Mouse (Mus musculus) cerebellum, adult 2 months (tissue): ENCODE measurements around the gene Ube2n.

ENCODE experiments used
- CTCF ChIP-seq: fragments of 200-500 bp; IDR thresholded peaks from 2 replicates; pipeline ENCODE4 v1.5.1; 2011; ENCODE audit warnings: low read depth, mild to moderate bottlenecking, control low read depth, low read length, moderate library complexity, borderline replicate concordance; ENCODE audit not compliant: insufficient read depth
- POLR2A ChIP-seq: fragments of 200-500 bp; IDR thresholded peaks from 2 replicates; pipeline ENCODE4 v1.6.1; 2011; ENCODE audit warnings: low read length, control low read depth, borderline replicate concordance; ENCODE audit not compliant: insufficient read depth

DNA sequence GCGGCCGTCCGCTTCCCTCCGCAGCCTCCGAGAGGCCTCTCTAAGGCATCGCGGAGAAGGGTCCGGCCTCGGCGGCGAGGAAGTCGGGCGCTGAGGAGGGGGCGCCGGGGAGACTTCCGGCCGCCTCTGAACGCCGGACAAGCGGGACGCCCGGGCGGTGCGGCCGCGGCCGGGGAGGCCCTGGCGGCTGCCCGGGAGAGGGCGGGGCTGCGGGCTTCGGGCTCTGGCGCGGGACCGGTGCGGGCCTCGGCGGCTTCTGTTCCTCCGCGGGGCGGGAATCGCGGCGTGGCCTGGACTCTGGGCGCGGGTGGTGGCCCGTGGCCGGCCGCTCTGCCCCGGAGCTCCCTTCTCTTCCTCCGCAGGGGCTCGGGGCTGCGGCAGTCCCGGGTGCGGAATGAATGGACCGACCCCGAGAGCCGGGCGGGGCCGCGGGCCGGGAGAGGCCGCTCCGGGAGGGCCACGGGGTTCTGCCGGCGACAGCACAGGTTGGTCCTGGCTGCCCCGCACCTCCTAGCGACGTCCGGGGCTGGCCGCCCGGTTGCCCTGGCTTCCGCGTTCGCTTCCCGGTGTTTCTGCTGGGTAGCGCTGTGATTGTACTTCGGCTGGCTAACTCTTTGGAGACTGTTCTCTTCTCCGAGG lies 467 bp downstream of the Ube2n start:
- no peak for TF ChIP-seq POLR2A
- TF ChIP-seq CTCF: no peak
